12 mouse cellular contexts compared by ENCODE assay signal in genomic region chr15:87367381-87367780, GRCm38 (mm10).
A peak's percentile ranks its signal among the peaks of the same experiment; 100 is the strongest.
DNase-seq lines count a peak whose midpoint lies in the region; ATAC-seq and TF ChIP-seq lines count a peak whose summit lies in the region.
"Had no signal": no experiment of that assay in that cellular context is flagged by ENCODE, and none has a peak within 500 bp of the region (broad histone marks: within the 10 kb centered on the region; RNA-seq: fewer than 3 reads in every experiment).

No protein-coding gene starts in this region.

- peak; percentile 55 to 67 for DNase-seq in cerebellum, postnatal 10 days
- DNase-seq in cerebellum, adult 8-10 months = no peak
- peak; percentile 21 to 23 for DNase-seq in kidney, postnatal 4 days
- no peak for DNase-seq in kidney, adult 18-20 months
- DNase-seq in 3T3-L1 (ENCODE audit: low read depth, low spot score) = peak; percentile 3
- no peak for DNase-seq in brain, embryonic 14.5 days (ENCODE audit: low read depth)
- no peak for DNase-seq in frontal cortex, postnatal 36 days (ENCODE audit: low spot score in 2 of 2)
- DNase-seq: adrenal gland, postnatal 25 days; kidney, postnatal 14 days; midbrain, embryonic 14.5 days had no signal

- peak; percentile 46; the same call in 1 of the 2 replicates for TF ChIP-seq CTCF in brain, embryonic 14.5 days (IDR thresholded peaks at IDR 0.05; ENCODE audit: borderline replicate concordance, extremely low read depth, insufficient read depth, insufficient read length)

- TF ChIP-seq POLR2A in brain, embryonic 14.5 days (IDR thresholded peaks at IDR 0.05; ENCODE audit: borderline replicate concordance, extremely low read depth, insufficient read depth, insufficient read length, poor library complexity, severe bottlenecking) = no peak

- no peak for ATAC-seq in megakaryocyte progenitor cell, adult 5-6 weeks (replicated peaks; ENCODE audit: poor library complexity)
- ATAC-seq: forebrain, embryonic 15.5 days had no signal

Comparison
In these comparisons a context has a peak if more than half of its experiments do, and no peak if none do; other contexts are left out.
1. DNase-seq: peak in cerebellum, postnatal 10 days (2 of 2), kidney, postnatal 4 days (2 of 2) and 3T3-L1 (single experiment); none in cerebellum, adult 8-10 months (single experiment), kidney, adult 18-20 months (single experiment), brain, embryonic 14.5 days (single experiment) and frontal cortex, postnatal 36 days (0 of 2).